Mouse (Mus musculus) spleen, adult 12 weeks (tissue): ENCODE results near the gene Tubgcp4.
"Not testable (repeated sequence)": the region's sequence is repeated elsewhere in the genome, so short reads cannot be mapped to it uniquely, and the experiment has no call there.

Source experiments
- DNase-seq: peaks from one replicate; pipeline ENCODE4 v3.0.0; 2022; ENCODE audit warnings: low spot score

The Tubgcp4 gene

DNA sequence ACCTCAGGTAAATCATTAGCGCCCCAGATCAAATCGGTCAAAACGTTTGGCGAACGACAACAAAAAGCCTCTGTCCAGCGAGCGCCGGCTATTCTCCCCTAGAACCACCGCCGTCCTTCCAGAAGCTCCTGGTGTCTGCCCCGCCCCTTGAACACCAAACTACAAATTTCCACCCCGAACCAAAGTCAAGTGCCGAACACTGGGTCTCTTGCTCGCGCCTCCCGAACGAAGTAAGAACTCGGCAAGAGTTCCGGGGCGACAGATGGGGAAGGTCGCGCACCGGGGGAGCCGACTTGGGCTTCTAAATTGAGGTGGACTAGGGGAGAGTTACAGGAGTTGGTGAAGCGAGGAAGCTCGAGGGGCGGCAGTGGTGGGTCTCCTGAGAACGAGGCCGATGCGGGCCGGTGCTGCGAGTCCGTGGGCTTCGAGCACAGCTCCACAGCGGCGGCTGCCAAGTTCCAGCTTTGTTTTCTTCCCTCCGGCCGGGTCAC is at the start of gene Tubgcp4:
Tubgcp4 (plus strand) TSS at position 174 of the 491 bp plus-strand sequence.
- DNase-seq = no peak

DNA sequence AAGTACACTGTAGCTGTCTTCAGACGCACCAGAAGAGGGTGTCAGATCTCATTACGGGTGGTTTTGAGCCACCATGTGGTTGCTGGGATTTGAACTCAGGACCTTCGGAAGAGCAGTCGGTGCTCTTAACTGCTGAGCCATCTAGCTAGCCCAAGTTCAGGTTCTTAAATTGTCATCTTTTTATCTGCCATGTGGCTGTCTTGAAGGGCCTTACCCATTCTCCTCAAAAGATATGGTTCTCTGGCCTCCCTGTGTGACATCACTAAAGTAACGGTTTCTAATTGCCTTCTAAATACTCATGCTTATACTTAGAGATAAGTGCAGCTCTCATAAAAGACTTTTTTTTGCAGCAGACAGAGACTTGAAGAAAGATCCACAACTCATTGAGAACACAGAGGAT is 44.2 kb upstream of the Tubgcp4 start:
- not testable (repeated sequence) for DNase-seq

DNA sequence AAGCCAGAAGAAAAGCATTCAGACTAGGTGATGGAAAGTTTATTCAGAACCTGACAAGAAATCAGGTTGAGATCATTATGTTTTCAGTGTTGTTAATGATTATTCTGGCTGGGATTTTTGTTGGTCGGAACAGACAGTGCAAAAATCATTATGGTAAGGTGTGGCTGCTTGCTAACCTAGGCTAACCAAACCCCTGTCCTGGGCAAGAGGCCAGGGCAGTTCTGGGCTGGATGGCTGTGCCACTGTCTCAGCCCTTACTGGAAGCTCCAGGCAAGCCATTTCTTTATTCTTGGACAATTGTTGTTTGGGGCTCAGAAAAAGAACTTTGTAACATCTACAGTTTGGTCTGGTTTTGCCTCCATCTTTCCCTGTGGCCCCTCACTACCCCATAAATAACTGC is 42.9 kb upstream of the Tubgcp4 start:
- DNase-seq = no peak

DNA sequence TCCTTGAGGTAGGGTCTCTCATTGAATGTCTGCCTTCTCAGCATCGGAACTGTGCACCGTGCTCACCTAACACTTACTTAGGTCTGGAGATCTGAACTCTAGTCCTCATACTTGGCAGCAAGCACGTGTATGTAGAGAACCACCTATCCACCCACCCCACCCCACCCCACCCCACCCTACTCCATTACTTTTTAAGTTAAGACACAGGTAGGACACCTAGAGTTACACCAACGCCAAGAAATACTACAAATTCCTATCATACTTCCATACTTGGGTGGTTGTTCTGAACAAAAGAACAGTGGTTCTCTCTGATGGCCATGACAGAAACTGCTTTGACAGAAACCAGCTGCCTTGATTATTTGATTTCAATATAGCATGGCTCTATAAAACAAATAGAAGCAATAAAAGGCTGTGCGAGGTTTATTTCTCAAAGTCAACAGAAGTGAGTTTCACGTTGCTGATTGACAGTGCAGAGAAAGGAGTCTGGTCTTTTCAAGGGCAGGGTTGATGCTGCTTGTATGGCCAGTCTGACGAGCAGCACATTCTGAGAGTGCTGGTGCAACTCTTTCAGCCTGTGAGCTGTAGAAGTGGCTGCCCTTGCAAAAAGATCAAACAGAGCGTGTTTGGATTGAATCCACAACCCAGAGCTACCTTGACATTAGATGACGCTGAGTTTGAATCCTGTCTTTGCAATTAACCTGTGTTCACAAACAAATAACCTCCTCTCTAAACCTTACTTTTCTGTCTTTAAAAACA is 41.4 kb upstream of the Tubgcp4 start:
- DNase-seq = no peak

DNA sequence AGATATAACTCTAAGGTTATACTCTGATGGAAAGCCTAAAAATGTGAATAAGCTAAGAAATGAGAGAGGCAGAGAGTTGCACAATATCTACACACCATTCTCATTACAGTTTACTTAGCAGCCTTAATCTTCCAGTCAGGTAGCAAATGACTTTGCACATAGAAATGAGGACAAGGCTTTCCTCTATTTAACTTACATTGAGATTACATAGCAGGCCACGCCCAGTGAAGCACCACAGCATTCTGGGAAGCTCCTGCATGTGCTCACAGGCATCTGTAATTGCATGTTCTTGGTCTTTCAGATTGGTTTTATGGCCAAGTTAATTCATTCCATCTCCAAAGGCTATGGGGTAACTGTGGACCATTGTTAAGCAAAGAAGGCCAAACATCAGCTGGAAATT is 37.6 kb upstream of the Tubgcp4 start:
- no peak for DNase-seq

DNA sequence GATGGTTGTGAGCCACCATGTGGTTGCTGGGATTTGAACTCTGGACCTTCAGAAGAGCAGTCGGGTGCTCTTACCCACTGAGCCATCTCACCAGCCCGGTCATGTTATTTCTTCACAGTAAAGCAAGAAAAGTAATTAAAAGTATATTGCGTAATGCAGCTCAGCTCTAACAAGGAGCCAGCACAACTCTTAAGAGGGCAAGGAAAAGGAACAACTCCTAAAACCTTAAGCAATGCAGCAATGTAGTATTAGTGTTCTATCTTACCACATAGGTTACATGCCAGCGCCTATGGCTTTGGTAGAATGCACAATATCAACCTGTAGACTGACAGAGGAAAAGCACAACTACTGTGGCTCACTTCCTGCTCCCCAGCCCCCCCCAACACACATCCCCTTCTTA is 33.1 kb upstream of the Tubgcp4 start:
- no peak for DNase-seq

DNA sequence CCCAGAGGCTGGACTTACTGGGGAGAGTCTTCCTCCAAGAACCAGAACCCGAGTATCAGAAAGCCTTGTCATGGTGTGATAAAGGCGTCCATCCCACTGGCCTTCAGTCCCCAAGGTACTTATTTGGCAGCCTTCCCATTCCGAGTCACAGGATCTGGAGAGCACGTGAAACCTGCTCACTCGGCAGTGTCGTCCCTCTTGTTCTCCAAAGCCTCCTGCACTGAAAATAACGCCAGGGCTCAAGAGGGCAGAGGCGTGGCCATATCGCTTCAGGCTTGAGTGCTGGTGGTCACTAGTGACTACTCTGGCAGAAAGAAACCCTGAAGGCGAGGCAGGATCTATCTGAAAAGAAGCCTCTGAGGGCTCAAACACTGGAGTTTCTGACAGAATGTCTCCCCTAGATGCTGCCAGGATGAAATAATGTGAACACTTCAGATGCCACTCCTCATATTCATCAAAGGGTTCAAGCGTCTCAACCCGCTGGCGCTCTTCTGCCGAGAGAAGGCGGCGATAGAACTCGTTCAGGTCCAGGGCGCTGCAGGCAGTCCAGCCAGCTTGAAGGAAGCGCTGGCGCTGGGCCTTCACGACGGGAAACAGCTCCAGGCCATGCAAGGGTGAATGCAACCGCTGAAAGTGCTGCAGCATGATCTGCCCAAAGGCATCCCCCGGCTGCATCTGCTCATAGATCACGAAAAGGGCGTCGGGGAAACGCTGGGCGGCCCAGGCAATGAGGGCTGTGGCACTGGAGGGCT is 31.0 kb upstream of the Tubgcp4 start:
- DNase-seq = peak; percentile 24

DNA sequence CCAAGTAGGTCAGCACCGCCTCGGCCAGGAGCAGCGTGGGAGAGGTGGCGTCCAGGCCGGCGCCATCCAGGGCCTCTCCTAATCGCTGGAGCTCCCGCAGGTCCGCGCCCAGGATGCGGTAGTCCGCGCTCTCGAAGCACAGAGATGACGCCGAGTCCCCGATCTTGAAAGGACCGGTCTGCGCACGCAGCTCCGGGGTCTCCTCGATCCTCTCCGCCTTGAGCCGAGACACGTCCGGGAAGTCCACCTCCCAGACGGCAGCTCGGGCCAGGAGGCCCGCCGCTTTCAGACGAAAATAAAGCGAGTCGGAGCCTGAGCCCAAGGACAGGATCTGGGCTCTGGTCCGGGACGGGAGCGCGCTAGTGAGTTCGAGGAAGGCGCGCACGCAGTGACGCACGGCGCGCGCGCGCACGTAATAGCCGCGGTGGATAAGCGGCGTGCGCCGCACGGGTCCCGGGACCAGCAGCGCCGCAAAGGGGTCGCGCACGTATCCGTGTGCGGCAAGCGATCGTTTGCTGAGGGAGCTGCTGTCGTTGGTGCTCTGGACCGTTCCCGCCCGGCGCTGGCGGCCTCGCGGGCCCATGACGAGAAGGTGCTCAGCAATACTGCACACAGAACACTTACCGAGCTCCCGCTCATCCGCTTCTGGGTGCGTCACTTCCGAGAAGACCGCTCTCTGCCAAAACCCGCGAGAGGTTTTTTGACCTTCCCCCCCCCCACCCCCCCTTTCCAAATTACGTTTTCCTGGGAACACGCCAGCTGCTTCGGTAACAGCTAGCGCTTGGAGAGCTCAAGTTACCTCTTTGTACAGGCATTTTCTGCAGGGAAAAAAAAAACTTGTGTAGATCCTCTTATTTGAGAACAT is 30.2 kb upstream of the Tubgcp4 start, which contains the start of the genes Adal and Lcmt2:
Adal (plus strand) TSS at position 411 of the 865 bp plus-strand sequence.
Lcmt2 (minus strand) TSS at position 636 of the 865 bp plus-strand sequence.
- peak; percentile 88 for DNase-seq

DNA sequence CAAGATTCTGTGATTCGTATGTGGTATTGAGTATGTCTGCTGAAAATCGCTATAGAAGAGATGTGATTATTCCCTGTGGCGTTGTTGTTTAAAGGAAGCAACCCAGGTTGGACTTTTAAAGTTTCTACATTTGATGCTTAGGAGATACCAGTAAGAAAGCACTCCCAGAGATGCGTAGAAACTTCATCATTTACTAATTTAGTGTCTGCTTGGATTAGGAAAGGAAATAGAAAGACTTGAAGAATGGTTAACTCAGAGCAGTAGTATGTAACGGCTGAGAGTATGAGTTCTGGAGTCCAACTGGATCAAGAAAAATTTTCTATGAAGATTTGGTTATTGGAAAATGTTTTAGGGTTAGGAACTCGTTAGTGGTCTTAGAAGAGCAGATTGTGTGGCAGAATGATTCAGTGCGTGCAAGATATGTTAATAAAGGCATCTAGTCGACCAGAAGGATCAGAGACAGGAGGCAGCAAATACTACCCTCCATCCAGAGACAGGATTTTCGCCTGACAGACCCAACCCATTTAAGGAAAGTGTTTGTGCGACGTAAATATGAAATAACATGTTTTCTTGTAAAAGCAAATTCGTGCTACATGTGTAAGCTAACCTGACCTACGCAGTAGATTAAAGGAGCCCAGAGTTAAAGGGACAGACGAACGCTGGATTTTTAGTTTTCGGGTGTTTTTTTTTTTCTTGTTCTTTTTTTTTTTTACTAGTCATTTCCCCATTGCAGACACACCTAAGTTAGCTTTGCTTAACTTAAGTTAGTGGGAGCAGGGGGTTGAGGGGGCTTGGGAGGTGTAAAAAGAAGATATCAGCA is 29.0 kb upstream of the Tubgcp4 start:
- no peak for DNase-seq

DNA sequence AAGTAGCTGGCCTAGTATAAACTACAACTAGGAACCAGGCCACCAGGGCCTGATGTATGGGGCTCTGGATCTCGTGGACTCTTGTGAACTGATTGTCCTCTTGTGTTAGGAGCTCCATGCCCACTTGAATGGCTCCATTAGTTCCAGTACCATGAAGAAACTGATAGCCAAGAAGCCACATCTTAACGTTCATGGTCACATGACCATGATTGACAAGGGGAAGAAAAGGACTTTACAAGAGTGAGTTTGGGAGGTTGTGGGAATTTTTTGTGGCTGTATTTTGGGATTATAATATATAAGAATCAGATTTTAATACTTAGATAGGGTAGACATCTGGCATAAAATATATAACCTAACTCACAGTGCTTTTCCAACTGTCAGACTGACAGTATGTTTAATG is 28.0 kb upstream of the Tubgcp4 start:
- no peak for DNase-seq

DNA sequence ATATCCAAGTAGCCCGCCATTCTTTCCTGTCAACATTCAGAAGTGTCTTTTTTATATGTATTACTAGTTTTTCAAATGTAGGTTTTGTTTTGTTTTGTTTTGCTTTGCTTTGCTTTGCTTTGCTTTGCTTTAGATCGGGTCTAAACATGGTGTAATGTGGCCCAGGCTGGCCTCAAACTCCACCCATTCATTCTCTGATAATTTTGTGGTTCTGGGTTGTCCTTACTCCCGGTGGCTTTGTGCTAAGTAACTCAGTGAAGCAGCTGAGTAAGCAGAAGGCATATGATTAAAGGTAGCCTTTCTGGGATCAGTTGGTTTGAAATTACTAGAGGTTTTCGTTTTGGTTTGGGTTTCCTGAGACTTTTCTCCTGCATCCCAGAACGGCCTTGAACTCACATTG is 20.8 kb upstream of the Tubgcp4 start:
- DNase-seq = no peak

DNA sequence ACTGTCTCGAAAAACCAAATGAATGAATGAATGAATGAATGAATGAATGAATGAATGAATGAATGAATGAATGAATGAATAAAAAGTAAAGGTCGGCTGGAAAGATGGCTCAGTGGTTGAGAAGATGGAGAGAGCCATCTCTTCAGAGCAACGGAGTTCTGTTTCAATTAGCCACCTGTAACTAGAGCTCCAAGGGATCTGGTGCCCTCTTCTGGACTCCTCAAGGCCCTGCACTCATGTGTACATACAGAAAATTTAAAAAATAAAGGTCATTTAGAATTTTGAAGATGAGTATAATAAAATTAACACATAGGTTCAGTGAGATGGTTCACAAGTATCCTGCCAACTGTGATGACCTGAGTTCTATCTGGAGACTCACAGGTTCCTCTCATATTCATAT is 17.4 kb upstream of the Tubgcp4 start:
- no peak for DNase-seq

DNA sequence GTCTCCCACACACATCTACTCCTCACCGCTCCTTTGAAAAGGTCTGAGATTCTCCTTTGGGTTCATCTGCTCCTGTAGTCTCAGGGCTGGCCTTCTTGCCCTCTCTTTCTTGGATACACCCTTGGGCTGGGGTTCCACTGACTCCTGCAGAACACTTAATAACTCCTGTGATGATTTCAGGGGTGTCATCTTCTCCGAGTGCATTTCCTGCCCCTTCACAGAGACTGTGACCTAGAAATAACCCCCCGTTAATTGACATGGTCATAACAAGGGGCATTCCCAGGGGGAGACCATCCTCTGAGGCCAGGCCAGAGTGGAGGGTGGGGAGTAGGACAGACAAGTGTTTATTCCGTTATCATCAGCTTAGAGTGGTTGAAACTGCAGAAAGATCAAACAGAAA is 1.3 kb upstream of the Tubgcp4 start:
- DNase-seq = no peak

DNA sequence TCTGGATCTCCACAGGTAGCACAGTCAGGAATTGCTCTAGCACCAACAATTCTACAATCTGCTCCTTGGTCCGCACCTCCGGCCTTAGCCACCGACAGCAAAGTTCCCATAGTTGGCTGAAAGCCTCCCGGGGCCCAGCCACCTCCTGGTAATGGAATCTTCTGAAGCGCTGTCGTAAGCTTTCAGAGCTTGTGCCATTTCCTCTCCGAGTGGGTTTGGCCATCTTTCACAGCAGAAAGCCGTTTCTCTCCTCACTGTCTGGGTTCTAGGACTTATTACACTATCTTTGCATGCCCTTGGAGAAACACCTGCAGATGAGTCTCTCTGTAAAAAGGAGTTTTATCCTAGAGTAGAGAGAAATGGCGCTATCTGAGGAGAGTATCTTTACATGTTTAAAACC is 552 bp upstream of the Tubgcp4 start:
- no peak for DNase-seq

DNA sequence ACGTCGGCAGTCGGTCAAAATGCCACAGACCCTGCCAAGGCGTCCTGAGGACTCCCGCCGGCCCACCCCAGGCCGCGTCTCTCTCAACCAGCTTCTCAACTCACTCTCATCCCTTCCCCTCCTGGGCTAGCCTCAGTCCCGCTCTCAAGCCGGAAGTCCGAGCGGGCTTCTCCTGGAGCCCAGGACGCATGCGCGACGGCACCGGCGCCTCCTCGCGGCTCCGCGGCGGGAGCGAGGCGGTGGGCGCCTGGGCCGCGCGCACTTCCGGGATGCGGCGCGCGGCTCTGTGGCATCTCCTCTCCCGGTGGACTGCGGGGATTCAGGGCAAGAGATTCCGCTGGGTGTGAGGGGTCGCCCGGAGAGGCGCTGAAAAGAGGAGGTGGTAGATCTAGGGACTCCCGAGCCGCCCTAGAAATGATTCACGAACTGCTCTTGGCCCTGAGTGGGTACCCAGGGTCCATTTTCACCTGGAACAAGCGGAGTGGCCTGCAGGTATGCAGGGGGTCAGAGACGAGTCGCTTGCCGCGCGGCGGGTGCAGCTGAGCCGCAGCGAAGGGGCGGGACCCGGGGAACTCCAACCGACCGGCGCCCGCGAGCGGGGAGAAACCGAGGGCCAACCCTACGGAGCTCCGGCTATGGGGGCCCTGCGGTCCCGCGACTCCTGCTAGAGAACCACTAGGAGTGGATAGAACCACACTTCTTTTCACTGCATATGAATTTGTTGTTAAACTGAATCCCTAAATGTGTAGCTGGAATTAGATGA is 707 bp downstream of the Tubgcp4 start, which contains the start of gene Zscan29:
Zscan29 (minus strand) TSS at position 146 of the 763 bp plus-strand sequence.
- peak; percentile 81 for DNase-seq

DNA sequence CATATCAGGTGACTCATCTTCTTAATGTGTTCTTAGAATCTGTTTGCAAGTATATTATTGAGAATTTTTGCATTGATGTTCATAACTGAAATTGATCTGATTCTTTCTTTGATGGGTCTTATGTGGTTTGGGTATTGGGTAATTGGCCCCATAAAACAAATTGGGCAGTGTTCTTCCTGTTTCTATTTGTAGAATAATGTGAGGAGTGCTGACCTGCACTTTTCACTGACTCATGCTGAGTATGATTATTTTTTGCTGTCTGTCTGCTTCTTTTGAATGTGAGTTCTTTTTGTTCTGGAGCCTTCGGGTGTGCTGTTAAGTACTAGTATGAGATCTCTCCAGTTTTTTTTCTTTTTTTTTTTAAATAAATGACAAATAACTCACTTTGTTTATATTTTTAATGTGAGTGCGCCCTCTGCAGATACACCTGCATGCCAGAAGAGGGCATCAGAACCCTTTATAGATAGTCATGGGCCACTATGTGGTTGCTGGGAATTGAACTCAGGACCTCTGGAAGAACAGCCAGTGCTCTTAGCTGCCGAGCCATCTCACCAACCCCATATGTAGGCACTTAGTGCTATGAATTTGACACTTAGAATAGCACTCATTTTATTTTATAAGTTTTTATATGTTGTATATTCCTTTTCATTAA is 8.5 kb downstream of the Tubgcp4 start:
- DNase-seq = no peak

DNA sequence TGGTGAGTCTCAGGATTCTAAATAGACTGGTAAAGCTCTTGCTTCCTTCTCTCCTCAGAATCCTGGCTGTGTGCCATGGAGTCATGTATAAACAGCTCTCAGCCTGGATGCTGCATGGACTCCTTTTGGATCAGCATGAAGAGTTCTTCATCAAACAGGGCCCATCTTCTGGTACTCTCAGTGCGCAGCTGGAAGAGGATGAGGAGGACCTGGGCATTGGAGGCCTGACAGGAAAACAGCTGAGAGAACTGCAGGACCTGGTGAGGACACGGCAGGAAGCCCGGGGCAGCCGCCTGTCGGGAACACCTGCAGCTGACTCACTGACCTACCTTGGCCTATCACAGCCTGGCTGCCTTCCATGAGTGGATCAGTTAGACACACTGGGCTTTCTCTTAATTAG is 13.0 kb downstream of the Tubgcp4 start:
- no peak for DNase-seq

DNA sequence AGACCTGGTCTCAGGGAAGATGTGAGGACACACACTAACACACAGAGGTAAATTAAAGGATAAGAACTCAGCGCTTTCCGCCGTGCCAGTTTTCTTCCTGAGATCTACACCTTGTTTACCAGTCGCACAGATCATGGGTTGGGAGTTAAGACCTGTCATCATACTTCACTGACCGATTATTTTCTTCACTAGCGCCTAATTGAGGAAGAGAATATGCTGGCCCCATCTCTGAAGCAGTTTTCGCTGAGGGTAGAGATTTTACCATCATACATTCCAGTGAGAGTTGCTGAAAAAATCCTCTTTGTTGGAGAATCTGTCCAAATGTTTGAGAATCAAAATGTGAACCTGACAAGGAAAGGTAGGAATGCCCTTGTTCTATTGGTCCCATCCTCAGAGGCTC is 13.7 kb downstream of the Tubgcp4 start:
- no peak for DNase-seq

DNA sequence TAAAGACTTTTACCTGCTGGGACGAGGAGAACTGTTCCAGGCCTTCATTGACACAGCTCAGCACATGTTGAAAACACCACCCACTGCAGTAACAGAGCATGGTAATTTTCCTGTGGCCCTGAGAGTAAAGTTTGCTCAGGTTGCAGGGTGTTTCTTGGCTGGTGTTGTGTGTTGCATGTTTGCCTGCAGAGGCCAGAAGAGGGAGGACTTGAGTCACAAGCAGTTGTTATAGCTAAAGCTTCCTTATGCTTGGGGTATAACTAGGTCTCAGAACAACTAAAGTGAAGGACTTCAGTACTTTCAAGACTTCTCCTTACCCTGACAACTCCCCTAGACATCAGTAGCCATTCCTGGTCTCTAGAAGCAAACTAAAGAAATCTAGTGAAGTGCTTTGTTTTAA is 18.1 kb downstream of the Tubgcp4 start:
- DNase-seq = no peak

DNA sequence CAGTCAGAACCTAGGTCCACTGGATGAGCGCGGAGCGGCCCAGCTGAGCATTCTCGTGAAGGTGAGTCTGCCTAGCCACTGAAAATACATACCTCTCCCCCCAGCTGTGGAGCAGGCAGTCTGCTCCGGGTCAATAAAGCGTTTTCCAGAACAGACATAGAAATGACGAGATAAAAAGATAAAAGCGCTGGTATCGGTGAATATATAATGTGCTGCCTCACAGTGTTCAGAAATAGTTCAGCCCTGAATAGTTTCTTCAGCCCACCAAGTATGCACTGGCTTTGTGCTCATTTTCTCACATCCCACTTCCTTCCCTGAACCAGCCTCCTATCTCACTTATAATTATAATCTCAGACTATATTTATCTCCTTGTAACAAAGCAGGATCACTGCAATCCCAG is 25.0 kb downstream of the Tubgcp4 start:
- DNase-seq = no peak
